Mouse (Mus musculus): ENCODE measurements around the gene Iqcg.
"Not testable (repeated sequence)": the region's sequence is repeated elsewhere in the genome, so short reads cannot be mapped to it uniquely, and the experiment has no call there.

Gene Iqcg

DNA sequence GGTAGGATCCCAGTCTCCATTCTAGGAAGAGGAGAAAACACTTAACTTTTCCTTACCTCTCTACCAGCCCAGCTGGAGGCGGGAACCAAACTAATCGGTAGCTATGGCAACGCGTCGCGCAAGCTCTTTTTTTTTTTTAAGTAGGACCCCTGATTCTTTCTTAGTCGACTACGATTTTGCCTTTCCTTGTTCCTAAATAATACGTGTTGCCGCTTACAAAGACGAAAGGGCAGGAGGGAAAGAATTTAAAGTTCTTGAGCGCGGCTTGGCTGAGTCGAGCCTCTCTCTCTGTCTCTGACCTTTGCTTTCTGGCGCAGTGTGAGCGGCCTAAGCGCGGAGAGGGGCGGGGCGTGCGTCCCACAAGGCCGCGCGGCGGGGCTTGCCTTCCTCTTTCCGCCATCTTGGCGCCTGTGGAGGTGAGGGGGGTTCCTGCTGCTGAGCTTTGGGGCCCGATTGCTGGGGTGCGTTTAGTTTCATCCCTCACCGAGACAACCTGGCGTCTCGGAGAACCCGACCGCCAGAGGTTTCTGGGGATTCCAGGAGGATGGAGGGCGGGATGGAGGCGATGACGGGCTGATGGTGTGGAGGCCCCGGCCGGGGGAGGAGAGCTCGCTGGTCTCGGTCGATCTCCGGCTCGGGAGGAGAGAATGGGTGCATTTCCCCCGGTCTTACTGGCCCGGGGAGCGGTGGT lies at the start of gene Iqcg, which contains the start of gene Rpl35a:
TSS of gene Iqcg (minus strand) at position 124 of the 691 bp plus-strand sequence.
TSS of gene Rpl35a (plus strand) at position 359 of the 691 bp plus-strand sequence.
- peak; percentile 88 for DNase-seq

DNA sequence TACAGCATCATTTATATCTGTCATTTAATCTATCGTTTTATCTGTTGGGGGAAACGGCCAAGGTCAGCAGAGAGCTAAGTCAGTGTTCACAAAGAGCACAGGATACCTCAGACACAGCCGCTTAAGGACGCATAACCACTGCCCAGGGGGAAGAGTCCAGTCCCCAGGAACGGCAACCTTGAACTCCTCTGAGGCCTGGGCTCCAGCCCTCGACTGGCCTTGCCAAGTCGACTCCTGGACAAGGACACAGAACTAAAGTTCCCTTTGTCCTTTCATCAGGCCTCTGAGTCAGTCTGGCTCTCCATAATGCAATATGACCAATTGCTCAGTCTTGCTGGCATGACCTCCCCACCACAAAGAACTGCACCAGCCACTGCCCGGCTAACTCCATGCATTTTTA lies 29.6 kb upstream of the Iqcg start:
- no peak for DNase-seq

DNA sequence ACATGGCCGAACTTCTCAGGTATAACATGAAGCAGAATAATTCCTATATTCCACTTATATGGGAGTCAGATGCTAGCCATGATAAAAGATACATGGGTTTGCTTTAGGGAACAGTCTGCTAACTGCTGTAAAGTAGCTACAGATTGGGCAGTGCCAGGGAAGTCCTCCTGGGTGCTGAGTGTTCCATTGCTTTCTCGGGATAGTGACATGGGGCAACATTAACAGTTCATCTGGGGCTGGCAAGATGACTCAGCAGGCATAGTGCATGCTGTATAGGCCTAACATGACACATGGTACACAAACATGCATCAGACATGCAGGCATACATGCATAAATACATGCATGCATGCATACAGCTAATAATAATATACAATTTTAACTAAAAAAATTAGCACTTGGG lies 28.0 kb upstream of the Iqcg start:
- DNase-seq, result no peak

DNA sequence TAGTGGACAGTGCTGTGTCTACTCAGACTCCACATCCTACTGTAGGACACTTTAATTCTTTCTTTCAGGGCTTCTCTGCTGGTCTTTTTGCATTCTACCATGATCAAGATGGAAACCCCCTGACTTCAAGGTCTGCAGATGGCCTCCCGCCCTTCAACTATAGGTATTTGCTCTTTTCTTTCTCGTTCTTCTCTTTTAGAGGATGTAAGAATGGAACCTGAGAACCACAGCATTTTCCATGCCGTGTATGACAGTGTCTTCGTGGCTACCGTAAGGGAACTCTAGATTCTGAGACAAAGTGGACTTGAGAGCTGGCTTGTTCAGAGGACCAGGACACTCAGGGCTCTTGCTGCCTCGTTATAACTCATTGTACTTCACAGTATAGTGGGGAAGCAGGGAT lies 26.9 kb upstream of the Iqcg start:
- DNase-seq, result no peak

DNA sequence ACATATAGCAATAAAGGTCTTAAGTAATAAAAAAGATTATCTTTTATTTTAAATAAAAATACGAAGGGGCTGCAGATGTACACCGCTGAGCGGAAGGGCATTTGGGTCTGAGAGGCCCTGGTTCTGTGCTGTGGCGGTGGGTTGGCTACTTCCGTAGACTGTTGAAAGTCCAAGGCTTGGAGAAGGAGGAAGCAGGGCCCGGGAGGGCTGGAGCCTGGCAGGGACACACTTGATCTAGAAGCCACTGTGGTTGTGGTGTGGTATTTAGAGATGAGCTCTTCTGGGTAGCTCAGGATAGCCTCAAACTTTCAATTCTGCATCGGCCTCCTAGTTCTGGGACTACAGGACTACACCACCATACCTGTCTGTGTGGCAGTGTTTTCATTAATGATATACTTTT lies 24.0 kb upstream of the Iqcg start:
- no peak for DNase-seq

DNA sequence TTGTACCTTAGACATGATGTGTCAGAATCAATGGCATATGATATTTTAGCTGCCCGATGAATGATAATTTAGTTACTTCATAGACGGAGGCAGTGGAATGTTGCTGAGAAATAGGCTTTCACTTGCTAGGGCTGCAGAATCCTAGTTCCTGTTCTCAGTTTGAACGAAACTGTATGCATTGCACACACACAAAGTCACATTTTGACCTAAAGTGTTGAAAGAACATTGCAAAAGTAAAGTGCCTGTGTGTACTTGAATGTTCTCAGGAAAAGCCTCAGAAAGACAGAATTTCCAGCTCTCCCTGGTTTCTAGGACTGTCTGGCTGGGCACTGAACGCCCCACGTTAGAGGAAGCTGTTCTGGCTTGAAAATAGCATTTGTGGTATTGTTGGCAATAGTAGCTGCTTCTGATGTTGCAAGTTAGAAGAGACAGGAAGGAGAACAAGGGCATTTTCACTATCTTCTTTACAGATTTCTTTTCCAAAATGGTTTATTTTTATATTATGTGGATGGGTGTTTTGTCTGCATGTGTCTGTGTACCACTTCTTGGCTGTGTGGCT lies 21.1 kb upstream of the Iqcg start:
- DNase-seq, result no peak

DNA sequence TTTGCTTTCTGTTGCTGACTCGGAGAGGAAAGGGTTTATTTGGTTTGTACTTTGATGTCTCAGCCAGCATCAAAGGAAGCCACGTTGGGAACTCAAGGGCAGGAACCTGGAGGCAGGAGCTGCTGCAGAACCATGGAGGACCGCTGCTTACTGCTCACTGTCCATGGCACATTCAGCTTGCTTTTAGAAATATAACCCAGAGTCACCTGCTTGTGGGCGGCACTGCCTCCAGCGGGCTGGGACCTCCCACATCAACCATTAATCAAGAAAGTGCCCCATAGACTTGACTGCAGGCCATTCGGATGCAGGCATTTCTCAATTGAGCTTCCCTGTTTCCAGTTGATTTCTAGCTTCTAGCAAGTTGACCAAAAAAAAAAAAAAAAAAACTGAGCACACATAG lies 20.1 kb upstream of the Iqcg start:
- DNase-seq, result no peak

DNA sequence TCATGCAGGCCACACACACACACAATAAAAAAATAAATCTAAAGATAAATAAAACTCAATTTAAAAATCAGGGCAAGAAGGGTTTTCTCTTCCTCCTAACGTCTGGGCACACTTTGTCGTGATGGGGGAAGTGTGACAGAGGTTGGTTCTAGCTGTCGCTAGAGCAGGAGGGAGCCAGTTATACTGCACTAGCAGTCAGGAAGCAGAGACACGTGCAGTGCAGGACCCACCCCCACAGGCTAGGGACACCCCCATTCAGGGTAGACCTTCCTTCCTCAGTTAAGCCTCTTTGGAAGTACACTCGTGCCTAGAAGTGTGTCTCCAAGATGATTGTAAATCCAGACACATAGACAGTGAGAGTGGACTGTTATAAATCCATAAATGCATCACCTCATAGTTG lies 18.9 kb upstream of the Iqcg start:
- DNase-seq, result no peak

DNA sequence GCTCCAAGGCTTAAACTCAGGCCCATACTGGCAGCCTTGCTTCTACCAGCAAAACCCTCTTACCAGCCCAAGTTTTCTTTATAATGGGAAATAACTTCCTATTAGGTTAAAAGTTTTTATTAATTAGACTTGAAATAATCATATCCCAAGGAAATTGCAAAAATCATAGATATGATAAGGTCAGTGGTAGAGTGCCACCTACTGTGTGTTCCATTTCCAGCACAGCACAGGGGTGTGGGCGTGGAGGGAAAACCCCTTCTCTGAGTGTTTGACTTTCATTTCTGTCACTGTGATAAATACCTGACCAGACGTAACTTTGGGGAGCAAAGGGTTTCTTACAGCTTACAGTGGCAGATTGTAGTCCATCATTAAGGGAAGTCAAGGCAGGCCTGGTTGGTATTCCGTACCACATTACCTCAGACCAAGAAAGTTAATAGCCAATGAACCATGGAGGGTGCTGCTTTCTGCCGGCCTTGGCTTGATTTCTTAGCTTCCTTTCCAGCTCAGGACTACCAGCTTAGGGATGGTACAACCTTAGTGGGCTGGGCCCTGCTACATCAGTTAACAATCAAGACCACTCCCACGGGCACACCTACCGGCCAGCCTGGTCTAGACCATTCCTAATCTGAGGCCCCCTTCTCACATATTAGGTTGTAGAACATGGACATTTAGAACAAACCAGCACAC lies 17.0 kb upstream of the Iqcg start:
- no peak for DNase-seq

DNA sequence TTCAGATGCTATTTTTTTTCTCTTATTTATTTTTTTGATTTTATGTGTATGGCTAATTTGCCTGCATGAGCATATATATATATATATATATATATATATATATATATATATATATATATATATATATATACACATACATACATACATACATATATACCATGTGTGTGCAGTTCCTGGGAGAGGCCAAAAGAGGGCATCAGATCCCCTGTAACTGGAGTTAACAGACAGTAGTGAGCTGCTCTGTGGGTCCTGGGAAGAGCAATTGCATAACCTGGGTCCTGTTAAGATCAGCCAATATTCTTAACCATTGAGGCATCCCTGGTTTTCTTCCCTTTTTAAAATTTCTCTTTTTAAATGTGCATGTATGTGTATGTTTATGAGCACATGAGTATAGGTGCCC lies 14.9 kb upstream of the Iqcg start:
- DNase-seq, result no peak

DNA sequence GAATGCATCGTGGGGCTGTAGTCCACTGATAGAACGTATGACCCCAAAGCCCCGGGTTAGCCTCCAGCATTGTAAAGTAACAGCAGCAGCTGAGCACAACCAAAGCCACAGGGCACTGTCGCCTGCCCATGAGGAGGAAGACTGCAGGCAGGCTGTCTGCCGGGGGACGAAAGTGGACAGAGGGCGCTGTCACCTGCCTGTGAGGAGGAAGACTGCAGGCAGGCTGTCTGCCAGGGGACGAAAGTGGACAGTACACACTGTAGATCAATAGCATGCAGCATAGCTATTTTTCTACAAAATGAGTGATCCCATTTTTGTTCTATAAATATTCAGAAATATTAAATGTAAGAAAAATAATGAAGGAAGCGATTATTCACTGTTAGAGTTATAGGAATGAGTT lies 8.6 kb upstream of the Iqcg start:
- no peak for DNase-seq

DNA sequence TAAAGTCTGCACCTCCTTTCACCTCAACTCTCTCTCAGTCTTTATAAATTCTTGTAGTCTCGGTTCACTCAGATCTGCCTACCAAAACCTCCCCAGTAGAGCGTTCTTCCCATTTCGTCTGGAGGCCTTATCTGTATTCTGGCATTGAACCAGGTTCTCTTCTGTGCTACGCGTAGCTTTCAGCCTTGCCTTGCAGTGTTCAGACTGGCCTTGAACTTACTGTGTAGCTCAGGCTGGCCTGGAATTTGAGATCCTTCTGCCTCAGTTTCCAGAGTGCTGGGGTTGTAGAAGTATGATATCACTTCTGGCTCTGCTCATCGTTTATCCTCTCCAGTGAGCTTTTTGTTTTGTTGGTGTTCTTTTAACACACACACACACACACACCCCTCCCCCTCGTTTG lies 7.2 kb upstream of the Iqcg start:
- peak; percentile 8 for DNase-seq

DNA sequence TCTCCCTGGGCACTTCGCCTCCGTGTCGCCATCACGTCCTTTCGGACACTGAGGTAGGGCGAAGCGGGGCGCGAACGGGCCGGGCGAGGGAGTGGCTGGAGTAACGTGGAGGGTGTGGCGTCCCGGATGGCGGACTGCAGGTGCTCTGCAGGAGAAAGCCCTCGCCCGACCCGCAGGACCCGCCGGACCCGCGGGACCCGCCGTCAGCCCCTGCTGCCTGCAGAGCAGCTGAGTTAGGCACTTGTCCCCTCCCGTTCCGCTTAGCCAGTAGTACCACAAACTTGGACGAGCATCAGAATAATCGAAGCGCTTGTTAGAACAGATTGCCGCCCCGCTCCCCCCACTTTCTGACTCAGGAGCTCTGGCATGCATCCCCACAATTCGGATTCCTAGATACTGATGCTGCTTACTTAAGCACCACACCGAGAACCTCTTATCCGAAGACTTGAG lies 6.7 kb upstream of the Iqcg start:
- peak; percentile 65 for DNase-seq

DNA sequence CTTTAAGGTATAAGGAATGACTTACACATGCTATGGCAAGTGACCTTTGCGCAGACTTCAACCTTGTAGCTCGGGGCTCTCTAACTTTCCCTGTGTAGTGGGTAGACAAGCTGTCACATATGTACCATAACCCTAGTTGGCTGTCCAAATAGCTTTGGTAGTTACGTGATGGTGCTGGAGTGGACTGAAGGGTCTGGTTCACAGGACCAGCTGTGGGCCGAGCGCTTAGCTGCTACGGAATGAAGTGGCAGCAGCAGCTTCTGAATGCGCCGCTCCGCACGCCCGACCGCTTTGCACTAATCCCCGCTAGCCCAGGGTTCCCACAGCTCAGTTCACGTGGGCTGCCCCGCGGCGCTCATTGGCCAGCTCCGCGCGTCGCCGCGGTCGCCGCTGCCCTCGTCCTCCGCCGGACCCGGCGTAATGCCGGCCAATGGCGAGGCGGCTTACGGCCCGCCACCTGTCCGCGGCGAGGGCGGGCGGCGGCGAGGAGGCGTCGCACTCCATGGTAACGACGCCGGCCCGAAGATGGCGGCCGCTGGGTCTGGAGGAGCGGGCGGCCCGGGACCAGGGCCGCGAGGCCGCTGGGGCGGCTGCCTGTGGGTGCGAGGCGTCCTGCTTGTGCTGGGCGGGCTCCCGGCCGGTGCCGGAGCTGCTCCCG lies 6.1 kb upstream of the Iqcg start, which contains the start of gene Lmln:
TSS of gene Lmln (plus strand) at position 498 of the 658 bp plus-strand sequence.
- DNase-seq, result peak; percentile 87

DNA sequence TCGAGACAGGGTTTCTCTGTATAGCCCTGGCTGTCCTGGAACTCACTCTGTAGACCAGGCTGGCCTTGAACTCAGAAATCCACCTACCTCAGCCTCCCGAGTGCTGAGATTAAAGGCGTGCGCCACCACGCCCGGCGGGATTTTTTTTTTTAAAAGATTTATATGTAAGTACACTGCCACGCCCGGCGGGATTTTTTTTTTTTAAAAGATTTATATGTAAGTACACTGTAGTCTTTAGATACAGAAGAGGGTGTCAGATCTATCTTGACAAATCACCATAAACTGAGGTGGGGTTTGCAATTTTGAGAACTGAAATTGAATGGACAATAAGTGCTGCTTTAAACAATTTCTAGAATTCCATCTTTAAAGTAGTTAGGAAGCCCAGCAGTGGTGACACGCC lies 5.4 kb upstream of the Iqcg start:
- no peak for DNase-seq

DNA sequence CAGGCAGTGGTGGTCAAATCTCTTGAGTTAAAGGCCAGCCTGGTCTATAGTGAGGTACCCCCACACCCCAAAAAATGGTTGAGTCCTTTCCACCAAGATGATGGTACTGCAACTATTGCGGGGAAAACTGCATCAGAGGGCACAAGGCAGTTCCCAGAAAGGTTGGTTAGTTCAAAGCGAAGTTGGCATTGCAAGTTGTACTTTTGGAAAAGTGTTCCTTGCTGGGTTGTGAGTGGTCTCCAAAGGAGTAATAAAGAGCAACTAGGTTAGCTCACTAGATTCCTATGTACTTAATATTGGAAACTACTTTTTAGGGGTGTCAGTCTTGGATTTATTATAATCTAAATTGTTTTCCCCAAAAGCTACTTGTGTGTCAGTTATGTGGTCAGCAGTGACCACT lies 4.9 kb upstream of the Iqcg start:
- DNase-seq, result no peak

DNA sequence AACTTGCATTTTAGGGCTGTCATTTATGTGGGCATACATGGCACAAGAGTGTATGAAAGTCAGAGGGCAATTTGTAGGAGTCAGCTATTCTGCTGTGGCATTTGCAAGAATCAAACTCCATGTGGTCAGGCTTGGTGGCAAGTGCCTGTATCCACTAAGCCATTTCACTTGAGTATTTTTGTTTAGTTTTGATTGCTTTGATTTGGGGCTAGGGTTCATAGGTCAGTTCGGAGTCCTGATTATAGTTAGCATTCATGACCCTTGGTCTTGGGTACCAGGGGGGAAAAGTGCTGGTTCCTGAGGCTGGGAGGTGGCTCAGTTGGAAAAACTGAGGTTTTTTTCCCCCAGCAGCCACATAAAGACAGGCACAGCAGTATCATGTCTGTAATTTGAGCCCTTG lies 3.5 kb upstream of the Iqcg start:
- DNase-seq, result no peak

DNA sequence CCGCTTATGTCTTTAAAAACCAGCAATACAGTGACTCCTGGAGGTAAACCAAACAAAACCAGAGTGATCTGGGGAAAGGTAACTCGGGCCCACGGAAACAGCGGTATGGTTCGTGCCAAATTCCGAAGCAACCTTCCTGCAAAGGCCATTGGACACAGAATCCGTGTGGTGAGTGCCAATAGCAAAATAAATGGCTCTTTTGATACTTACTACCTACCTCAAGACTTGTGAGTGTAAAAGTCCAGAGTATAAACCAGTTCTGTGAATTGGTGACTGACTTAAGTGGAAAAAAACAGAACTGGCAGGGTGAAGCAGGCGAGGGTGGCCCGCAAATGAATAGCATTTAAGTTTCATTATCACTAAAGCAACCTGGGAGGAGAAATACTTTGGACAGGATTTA lies 2.6 kb upstream of the Iqcg start:
- not testable (repeated sequence) for DNase-seq

DNA sequence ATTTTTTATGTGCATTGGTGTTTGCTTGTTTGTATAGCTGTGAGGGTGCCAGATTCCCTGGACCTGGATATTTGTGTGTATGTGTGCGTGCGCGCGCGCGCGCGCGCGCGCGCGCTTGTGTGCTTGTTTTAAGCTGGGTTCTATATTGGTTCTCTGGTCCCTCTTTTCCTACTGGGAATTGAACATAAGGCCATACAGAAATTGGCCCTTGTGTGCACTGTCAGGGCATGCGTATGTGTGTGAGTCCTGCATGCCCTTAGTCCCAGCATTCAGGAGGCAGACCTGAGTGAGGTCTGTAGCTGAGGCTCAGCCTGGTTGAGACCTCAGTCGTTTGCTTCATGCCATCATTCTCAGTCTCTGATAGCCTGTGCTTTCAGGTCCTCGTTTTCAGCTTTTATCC lies 2.0 kb upstream of the Iqcg start:
- DNase-seq, result no peak

DNA sequence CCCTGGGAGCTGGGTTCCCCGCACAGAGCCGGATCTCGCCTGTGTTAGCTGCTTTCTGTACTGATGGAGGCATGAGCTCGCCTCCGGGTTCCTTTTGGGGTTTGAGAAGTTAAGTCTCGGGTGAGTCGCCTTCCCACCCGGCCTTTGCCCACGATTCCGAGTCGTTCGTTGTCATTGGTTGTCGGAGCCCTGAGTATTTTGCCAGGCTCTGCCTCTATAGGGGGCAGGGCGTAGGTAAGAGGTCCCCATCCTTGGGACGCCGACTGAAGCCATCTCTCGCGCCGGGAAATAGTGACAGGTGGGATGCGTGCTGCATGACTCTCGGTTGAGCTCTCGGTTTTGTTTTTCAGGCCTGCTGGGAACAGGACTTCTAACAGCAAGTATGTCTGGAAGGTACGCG lies 768 bp upstream of the Iqcg start:
- no peak for DNase-seq

DNA sequence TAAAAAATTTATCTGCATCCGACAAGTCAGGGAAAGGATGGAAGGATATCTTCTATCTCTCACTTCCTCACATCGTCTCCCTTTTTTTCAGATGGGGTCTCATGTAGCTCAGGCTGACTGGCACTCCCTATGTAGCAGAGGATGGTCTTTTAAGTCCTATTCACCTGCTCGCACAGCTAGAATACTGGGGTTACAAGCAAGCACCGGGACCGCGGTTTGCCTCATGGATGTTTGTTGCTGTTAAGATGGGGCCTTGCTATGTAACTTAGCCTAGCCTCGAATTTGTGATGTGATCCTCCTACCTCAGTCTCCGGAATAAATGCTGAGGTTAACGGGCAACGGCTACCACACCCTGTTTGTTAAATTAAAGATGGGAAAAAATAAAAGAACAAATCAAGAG lies 363 bp downstream of the Iqcg start:
- peak; percentile 13 for DNase-seq

DNA sequence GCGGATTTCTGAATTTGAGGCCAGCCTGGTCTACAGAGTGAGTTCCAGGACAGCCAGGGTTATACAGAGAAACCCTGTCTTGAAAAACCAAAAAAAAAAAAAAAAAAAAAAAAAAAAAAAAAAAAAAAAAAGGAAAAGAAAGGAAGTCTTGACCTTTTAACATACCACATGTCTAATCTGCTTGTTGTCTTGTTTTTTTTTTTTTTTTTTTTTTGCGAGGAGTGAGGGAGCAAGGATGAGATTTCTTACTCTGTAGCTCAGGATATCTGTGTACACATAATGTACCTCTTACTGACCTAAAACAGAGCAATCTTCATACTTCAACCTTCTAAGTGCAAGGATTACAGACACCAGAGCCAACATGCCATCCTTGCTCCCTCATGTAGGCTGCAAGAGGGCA lies 1.1 kb downstream of the Iqcg start:
- DNase-seq, result not testable (repeated sequence)

DNA sequence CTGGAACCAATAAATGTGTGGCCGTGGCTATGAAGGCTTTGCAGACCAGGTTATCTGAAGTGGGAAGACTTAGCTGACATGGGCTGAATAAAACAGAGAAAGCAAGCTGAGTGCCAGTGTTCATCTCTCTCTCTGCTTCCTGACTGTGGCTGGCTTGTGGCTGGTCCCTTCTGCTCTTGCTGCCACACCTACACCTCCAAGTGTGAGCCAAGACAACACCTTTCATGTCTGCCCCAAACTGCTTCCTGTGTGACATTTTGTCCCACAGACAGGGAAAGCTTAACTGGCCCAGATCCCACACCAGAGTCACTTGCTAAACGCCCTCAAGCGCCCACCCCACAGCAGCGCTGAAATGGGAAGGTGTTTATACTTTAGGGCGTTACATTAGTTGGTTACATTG lies 2.9 kb downstream of the Iqcg start:
- DNase-seq, result no peak

DNA sequence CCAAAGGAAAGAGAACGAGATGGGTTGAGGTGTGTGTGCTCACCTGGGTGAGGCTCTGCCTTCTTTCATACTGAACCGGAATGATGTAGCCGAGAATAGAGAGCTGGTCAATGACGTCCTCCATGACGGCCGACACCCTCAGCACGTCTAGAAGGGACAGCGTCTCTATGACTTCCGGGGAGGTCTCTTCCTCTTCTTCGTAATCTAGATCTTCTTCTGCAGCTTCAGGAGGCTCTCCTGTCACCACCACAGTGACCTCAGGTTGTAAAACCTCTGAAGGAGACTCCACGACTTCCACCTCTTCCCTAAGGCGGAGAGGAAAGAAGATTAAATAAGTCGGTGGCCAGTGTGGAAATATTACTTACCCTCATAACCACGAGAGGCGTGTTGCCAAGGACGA lies 6.2 kb downstream of the Iqcg start:
- DNase-seq, result no peak
